Mouse (Mus musculus) testis, adult 2 months (tissue): Measurements from ENCODE around the gene Nudt16. TPM values are rescaled to one million over a fixed set of nuclear protein-coding genes. Genes with fewer than 3 reads are reported as not detected.

Experiments used
- H3K27ac ChIP-seq: fragments of 200-500 bp; 2 replicates; pipeline ENCODE4 v1.5.1; 2012; ENCODE audit warnings: low read depth, low read length; ENCODE audit not compliant: control insufficient read depth, insufficient read depth
- H3K27me3 ChIP-seq: fragments of 200-500 bp; 2 replicates; pipeline ENCODE4 v1.6.1; 2012; ENCODE audit warnings: mild to moderate bottlenecking, low read length, moderate library complexity; ENCODE audit not compliant: control insufficient read depth, insufficient read depth
- H3K36me3 ChIP-seq: fragments of 200-500 bp; 2 replicates; pipeline ENCODE4 v1.6.1; 2012; ENCODE audit warnings: mild to moderate bottlenecking, low read length; ENCODE audit not compliant: control insufficient read depth, insufficient read depth
- H3K4me1 ChIP-seq: fragments of 200-500 bp; 2 replicates; pipeline ENCODE4 v1.6.1; 2012; ENCODE audit warnings: low read length; ENCODE audit not compliant: control insufficient read depth, insufficient read depth
- H3K4me3 ChIP-seq: fragments of 200-500 bp; 2 replicates; pipeline ENCODE4 v1.5.1; 2012; ENCODE audit warnings: low read depth, mild to moderate bottlenecking, low read length, moderate library complexity, mixed read lengths; ENCODE audit not compliant: control insufficient read depth
- CTCF ChIP-seq: fragments of 200-500 bp; IDR thresholded peaks from 2 replicates; pipeline ENCODE4 v1.5.1; 2012; ENCODE audit warnings: low read depth, mild to moderate bottlenecking, inconsistent platforms, low read length, moderate library complexity; ENCODE audit not compliant: control insufficient read depth, insufficient read depth, insufficient replicate concordance
- POLR2A ChIP-seq: fragments of 200-500 bp; IDR thresholded peaks from 2 replicates; pipeline ENCODE4 v1.6.1; 2012; ENCODE audit warnings: low read depth, mild to moderate bottlenecking, inconsistent platforms, low read length, moderate library complexity; ENCODE audit not compliant: control insufficient read depth
- polyA plus RNA-seq: library from polyadenylated mRNA; depleted of rRNA; stranded (reverse); fragments of >200 nt; gene quantifications from 2 replicates; pipeline ENCODE4 v1.2.3, GENCODE M21; 2012; rRNA removed

The Nudt16 gene
- polyA plus RNA-seq, 1 experiment: 3.7 TPM

DNA sequence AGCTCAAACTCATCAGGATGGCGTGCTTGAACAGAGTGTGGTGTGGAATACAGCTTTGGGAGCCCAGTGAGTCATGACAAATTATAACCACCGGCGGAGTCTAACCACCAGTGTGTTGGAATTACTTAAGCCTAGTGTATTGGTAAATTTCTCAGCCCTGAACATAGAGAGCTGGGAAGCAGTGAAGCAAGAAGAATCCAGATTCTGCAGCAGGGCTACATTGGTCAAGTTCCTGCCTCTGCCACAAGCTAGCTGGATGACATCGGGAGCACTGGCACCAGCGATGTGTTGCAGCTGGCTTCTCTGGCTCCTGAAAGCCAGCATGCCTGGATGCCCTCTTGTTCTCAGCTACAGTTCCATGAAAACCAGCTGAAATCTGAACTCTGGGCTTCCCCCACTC, 27.7 kb downstream of the Nudt16 start:
- no peak overlapping the region for H3K4me3 ChIP-seq

GRCm38 (mm10) chr9:105101911-105102310, 29.7 kb downstream of the Nudt16 start:
- Histone ChIP-seq H3K27ac (no peak overlapping the region), H3K4me3 (no peak overlapping the region), H3K27me3 (no peaks in the 10 kb centered on the region), H3K36me3 (no peaks in the 10 kb centered on the region), H3K4me1 (no peaks in the 10 kb centered on the region; the same call in none of the 2 replicates)
- TF ChIP-seq CTCF: no peak

More for the DNA sequence above, 27.7 kb downstream of the Nudt16 start:
- TF ChIP-seq CTCF: no peak
- Histone ChIP-seq H3K36me3 (no peaks in the 10 kb centered on the region), H3K4me1 (no peaks in the 10 kb centered on the region; the same call in none of the 2 replicates), H3K27ac (no peak overlapping the region), H3K27me3 (no peaks in the 10 kb centered on the region)

- H3K4me1 ChIP-seq: no peaks in the 10 kb centered on the region; the same call in none of the 2 replicates
- H3K4me3 ChIP-seq: no peak overlapping the region
- TF ChIP-seq POLR2A (no peak), CTCF (no peak)
- no peaks in the 10 kb centered on the region for H3K27me3 ChIP-seq
- no peaks in the 10 kb centered on the region for H3K36me3 ChIP-seq
- H3K27ac ChIP-seq: no peak overlapping the region
Observed at GRCm38 (mm10) chr9:105100807-105101570, 30.6 kb downstream of the Nudt16 start.

DNA sequence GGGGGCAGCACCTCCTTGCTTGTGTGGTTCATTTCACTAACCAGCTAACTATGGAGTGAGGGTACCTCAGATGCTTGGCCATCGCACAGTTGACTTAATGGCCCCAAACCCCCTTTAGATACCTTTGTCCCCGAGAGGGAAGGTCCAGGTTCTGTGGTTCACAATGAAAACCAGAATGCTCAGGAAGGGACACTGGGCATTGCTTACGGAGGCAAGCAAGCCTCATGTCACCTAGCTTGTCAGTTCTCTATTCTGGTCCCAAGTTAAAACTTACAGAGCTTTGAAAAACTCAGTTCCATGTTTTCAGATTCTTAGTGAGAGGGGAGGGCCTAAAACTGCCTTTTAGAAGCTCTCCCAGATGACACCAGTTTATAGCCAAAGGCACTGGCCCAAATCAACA, 51.4 kb downstream of the Nudt16 start:
- Histone ChIP-seq H3K27me3 (no peaks in the 10 kb centered on the region), H3K27ac (no peak overlapping the region), H3K36me3 (0 out of 2 replicates have a peak, but pooled peaks cover 1% of the 10 kb centered on the region), H3K4me1 (no peaks in the 10 kb centered on the region), H3K4me3 (no peak overlapping the region)
- TF ChIP-seq CTCF (no peak), POLR2A (no peak)

Other genes starting within 250 kb of the Nudt16 start
- gene Mrpl3, start 78.6 kb downstream of the Nudt16 start, polyA plus RNA-seq: 32.0 and 34.0 TPM in 2 replicates
- gene 1700080E11Rik, start 13.3 kb upstream of the Nudt16 start, polyA plus RNA-seq: 336 and 365 TPM in 2 replicates